Mouse (Mus musculus) liver, embryonic 14 days (tissue): Measurements from ENCODE around the gene Gm29106. TPM values are rescaled to one million over a fixed set of nuclear protein-coding genes. Genes with fewer than 3 reads are reported as not detected.

ENCODE experiments used
- polyA plus RNA-seq: library from polyadenylated mRNA; depleted of rRNA; stranded (reverse); fragments of >200 nt; gene quantifications from 2 replicates; pipeline ENCODE4 v1.2.3, GENCODE M21; 2012; rRNA removed

Gene Gm29106
- not detected in 2 replicates for polyA plus RNA-seq

GRCm38 (mm10) chr1:118176242-118176641 lies at the start of gene Gm29106:
TSS of gene Gm29106 (plus strand) at chr1:118176542.

Other genes with a start within 250 kb of the Gm29106 start
- gene Gm28168, start 248.5 kb upstream of the Gm29106 start, polyA plus RNA-seq, result not detected in 2 replicates
- gene Gm7145, start 210.6 kb upstream of the Gm29106 start, polyA plus RNA-seq, result not detected in 2 replicates
- gene Tsn, start 135.2 kb downstream of the Gm29106 start, polyA plus RNA-seq, result 35.2 and 43.3 TPM in 2 replicates
- gene Nifk, start 145.3 kb downstream of the Gm29106 start, polyA plus RNA-seq, result 25.2 and 28.0 TPM in 2 replicates
- 6.2 and 6.5 TPM in 2 replicates for gene Clasp1, start 212.5 kb downstream of the Gm29106 start, polyA plus RNA-seq